Mouse (Mus musculus) NIH3T3 (cell line): ENCODE results near the gene Cdsn.

ENCODE experiments used
- DNase-seq: peaks from one replicate; pipeline ENCODE4 v3.0.0-alpha.2; 2012; ENCODE audit warnings: low read depth

Gene Cdsn

DNA sequence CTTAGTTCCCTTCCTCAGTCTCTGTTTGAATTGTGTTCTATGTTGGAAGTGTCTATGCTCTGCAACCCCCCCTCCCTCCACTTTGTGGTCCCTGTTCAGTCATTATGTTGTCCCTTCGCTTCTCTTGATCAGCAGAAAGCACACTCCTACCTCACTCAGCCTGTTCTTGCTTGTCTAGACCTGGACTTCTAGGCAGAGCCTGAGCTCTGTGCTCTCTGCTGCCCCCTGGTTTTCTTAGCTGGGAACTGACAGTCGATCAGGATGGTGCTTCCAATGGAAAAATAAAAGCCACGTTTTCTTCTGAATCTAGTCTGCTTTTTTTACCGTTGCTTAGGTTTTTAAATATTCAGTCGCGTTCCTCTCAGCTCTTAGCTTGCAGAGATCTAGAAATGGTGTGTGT, 17.6 kb upstream of the Cdsn start:
- peak; percentile 93 for DNase-seq

DNA sequence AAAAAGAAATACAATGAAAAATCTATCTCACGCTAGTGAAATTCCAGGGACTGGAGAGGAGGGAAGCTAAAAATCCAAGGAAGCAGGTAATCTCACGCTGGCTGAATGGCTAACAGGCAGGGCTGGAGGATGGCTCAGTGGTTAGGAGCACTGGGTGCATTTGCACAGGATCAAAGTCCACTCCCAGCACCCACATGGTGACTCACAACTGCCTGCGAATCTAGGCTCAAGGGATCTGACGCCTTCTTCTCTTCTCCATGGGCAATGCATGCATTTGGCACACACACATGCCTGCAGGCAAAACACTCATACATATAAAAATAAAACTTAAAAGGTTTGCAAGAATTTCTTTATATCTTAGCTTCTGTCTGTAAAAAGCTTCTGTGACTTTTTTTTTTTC, 14.5 kb upstream of the Cdsn start:
- DNase-seq, result peak; percentile 73

DNA sequence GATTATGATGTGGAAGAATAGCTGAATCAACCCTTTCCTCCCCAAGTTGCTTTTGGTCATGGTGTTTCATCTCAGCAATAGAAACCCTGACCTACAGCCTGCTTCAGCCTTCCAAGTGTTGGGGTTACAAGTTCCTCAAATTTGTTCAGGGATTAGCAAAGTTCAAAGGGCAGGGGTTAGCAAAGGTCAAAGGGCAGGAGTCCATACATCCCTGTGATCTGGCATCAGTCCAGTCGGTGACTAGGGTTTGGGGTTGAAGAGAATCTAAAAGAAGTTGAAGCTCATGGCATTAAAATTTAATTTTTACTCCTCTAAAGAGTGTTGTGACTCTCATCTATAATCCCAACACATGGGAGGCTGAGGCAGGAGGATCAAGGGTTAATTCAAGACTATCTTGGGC, 13.5 kb upstream of the Cdsn start:
- DNase-seq, result no peak

DNA sequence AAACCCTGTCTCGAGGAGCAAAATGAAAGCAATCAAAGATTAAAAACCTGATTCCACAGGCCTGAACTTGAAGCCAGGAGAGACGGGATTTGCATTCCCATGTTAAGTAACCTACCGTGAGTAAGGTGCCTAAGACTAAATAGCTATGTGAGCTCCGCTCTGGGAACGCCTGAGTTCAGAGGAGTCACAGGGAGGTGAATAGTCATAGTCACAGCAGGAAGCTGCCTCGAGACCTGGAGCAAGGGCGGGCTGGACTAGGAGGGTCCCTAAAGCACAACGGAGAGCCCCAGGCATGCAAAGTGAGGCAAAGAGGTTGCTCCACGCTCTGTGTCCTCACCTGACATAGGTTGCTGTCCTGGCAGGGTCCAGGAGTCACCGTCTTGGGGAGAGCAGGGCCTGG, 12.4 kb upstream of the Cdsn start:
- DNase-seq, result no peak

DNA sequence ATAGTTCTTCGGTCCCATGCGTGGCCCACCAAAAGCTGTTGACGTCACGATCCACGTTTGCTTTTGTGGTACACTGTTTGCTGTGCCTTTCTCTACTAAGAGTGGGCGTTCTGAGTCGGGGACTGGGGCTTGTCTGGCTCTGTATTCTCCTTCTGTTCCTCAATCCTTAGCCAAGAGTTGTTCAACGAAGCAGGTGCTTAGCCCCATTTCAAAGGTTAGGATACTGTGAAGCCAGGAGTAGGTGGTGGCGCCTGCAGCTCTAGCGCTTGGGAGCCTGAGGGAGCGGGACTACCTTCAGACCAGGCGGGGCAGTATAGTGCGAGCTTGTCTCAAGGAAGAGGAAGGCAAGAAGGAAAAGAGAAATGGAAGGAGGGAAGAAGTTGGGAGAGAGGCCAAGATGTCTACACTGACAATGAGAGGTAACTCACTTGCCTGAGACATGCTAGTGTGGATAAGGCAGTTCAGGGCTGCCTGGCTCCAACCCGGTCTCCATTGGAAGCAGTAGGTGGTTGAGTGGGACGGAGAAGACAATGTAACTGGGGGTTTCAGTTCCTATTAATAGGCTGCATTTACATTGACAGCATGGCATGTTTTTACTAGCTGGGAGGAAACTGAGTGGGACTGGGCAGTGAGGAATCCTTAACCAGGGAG, 9.0 kb upstream of the Cdsn start:
- DNase-seq, result no peak

DNA sequence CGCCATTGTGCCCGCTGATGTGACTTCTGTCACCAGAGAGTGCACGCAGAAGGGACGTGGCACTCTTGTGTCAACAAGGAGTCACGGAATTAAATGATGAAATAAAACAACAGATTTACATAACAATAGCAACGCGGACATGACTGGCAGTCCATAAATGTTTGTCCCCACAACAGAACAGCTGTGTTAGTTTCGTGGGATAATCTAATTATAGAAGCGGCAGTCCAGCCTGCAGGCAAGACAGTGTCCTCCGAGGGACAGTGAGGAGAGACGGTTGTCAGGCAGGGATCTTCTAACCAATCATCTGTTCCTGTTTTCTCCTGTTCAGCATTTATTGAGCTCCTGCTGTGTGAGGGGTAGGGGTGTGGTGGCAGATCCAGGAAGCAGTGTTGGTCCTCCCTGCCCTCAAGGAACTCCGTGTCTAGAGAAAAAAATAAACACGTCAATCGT, 8.5 kb upstream of the Cdsn start:
- DNase-seq, result no peak

DNA sequence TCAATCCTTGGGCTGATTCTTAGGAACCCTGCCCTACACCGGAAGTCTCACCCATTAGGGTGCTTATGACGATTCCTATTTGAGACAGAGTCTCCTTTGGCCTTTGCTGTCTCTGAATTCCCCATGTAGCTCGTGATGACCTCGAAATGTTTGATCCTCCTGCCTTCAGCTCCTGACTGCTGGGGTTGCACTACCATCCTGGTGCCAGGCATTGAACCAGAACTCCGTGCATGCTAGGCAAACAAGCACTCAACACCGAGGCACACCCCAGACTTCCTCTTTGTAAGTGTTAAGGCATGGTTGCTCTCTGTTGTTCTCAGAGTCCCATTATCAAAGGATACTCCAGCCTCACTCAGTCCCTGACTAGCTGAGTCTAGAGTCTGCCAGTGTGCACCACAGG, 7.9 kb upstream of the Cdsn start:
- no peak for DNase-seq

DNA sequence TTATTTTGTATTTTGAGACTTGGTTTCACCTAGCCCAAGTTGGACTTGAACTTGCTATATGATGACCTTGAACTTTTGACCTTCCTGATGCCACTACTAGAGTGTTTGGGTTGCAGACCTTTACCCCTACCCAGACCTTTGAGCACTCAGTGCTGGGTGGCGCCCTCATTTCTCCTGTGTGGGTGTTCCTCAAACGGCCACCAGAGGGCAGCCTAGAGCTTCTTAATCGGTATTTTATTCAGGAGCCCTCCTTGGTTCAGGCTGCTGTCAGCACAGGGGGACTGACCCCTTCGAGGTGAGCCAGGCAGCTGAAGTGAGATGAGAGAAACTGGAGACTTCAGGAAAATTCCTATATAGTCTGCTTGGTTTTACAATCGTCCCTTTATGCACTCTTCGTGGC, 7.2 kb upstream of the Cdsn start:
- peak; percentile 82 for DNase-seq

DNA sequence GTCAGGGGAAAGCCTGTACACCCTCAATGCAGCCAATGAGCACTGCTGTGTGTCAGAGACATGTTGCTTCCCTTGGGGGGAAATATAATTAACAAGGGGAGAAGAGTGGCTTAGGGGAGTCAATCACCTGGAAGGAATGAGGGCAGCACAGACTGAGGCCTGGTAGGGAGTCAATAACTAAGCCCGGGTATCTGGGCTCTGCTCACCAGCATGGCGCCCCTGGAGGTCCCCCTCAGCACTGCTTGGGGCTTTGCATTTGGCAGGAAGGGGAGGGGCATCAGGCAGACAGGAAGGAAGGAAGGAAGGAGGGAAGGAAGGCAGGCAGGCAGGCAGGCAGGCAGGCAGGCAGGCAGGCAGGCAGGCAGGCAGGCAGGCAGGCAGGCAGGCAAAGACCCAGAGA, 4.5 kb upstream of the Cdsn start:
- DNase-seq, result no peak

DNA sequence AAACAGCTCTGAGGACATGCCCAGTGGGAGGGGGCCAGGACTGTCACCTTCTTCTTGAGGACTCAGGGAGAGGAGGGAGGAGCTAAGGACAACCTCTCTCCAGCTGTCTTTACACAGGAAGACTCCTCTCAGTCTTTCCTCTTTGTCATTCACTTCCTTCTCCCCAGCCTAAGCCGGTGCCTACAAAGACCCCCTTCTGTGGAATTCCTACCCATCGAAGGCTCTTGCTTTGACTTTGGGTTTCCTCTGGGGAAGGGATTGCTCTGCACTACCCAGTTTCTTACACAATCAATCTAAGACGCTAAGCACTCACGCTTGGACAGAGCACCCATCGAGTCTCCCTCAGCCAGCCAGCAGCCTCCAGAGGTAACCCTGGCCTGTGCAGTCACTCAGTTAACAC, 3.3 kb upstream of the Cdsn start:
- DNase-seq, result peak; percentile 45

DNA sequence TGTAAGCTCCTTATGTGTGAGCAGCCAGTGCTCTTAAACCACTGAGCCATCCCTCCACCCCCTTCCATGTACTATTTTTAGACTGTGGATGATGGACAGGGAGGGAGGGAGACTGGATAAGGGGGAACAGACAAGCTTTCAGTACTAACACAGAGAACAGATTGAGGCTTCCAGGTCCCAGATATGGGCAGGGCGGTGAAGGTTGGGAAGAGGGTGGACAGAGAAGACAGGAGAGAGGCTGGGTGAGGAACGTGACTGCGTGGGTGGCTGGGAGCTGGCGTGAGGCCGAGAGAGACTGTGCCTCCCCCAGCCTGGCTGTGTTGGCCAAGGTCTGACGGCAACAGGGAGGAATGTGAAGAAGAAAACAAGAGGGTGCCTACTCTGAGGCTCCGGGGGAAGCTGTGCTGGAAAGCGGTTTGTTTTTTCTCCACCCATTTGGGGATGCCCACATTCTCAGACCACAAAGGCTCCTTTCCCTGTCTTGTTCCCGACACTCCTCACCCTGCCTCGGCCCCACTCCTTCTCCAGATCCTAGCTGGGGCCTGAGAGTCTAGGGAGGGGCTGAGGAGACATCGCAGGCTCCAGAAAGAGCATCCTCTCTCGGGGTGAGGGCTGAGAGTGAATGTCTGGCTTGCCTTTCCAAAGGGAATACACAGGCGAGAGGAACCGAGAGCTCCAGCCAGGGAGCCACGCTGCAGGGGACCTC, 2.3 kb upstream of the Cdsn start:
- peak; percentile 98 for DNase-seq

DNA sequence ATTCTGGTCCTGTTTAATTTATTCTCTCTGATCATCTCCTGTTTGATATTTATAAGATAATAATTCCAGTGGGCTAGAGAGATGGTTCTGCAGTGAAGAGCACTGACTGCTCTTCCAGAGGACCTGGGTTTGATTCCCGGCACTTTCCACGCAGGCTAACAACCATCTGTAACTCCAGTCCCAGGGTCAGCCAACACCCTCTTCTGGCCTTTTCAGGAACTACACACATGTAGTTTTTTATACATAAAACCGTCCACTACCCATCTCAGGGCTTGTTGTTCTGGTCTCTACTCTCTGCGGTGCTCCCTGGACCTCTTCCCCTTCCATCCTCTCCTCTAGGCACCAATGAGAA, 1.8 kb upstream of the Cdsn start:
- peak; percentile 54 for DNase-seq

DNA sequence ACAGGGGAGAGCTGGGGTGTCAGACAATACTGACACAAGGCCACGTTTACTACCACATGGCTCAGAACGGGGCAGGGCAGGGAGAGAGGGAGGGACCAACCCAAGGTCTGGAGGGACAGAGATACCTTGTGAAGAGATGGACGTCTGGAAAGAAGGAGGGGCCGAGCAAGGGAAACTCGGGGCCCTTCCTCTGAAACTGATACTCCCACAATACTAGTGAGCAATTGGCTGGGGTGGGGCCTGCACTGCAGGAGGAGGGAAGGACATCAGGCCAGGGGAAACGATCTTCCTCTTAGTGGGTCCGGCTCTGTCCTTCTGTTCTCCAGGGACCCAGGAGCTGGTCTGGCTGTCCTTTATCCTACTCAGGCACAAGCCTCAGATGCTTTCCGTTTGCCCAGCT, 1.1 kb upstream of the Cdsn start:
- DNase-seq, result peak; percentile 50

DNA sequence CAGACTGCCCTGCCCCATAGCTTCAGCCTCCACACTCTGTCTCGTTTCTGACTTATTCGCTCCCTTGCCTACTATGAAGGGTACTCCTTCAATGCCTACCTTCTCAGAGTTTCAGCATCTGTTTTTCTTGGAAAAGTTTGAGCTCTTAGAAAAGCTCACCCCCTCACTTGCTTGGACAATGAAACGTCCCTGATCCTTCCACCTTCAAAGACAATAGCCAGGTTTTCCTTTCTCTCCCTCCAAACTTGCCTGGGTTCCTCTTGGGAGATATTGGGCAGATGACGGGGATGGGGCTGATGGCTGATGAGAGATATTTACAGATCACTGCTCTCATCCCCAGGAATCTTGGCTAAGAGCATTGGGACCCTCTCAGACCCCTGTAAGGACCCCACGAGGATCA, 2.4 kb downstream of the Cdsn start:
- DNase-seq, result no peak

DNA sequence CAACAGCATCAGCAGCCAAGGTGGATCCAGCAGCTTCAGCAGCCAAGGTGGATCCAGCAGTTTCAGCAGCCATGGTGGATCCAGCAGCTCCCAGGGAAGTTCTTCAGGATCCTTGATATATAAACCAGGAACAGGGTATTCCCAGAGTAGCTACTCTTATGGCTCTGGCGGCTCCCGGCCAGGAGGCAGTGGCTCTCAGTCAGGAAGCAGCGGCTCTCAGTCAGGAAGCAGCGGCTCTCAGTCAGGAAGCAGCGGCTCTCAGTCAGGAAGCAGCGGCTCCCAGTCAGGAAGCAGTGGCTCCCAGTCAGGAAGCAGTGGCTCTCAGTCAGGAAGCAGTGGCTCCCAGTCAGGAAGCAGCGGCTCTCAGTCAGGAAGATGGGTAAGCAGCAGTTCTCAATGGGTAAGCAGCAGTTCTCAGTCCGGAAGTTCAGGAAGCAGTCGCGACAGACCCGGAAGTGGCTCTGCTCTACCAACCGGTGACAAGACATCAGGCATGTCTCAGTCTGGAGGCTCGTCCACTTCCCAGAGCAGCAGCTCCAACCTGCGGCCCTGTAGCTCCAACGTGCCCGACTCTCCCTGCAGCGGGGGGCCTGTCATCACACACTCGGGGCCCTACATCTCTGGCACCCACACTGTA, 3.0 kb downstream of the Cdsn start:
- DNase-seq, result no peak

DNA sequence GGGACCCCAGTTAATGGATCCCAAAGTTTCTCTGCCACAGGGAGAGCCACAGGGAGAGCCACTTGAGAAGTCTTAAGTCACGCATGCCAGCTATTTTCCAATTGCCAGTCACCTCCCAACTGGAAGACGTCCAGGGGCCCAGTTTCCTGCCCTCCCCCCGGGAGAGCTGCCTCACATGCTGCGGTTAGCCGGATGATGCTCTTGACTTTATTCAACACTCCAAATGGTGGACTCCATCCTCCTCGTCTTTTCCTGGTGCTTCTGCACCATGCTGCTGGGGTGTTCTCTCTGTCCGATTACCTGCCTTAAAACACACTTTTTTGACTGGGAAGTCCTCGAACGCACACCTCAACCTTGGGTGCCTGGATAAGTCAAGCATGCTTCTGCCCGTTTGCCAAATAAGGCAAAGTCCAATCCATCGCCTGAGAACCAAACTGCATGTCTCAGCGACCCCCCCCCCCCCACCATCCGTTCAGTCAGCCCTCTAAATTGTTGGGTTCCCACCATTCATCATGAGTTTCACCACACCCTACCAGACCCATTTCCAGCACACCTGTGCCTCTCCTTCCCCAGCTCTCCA, 4.3 kb downstream of the Cdsn start:
- no peak for DNase-seq

DNA sequence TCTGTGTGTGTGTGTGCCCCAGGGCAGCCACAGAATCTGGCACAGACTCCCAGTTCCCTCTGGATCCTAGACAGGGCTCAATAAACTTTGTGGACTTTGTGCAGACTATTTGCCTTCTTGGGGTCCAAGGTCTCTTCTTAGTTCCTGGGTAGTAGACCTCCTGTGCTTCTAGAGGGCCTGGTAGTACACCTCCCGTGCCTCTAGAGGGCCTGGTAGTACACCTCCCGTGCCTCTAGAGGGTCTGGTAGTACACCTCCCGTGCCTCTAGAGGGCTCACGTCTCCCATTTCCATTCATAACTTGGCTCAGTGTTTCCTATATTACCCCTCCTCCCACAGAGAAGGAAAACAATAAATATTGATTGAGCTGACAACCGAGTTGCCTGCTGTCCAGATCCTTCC, 4.9 kb downstream of the Cdsn start:
- peak; percentile 94 for DNase-seq

DNA sequence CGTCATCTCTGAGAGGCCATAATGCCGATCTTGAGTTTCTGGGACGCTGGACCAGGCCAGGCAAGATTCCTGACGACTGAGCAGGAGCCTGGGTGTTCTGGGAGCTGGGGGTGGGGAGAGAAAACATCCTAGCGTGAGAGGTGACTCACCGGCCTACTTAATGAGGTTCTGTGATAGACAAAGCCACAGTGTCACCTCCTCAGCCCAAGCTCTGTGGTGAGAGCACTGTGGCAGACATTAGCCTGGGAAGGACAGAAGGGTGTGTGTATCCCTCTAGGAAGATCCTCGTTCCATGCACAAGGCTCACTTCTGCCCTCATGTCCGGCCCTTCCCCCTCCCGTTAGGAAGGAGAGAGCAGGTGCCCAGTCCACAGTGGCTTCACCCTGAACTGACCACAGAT, 5.4 kb downstream of the Cdsn start:
- DNase-seq, result peak; percentile 82

DNA sequence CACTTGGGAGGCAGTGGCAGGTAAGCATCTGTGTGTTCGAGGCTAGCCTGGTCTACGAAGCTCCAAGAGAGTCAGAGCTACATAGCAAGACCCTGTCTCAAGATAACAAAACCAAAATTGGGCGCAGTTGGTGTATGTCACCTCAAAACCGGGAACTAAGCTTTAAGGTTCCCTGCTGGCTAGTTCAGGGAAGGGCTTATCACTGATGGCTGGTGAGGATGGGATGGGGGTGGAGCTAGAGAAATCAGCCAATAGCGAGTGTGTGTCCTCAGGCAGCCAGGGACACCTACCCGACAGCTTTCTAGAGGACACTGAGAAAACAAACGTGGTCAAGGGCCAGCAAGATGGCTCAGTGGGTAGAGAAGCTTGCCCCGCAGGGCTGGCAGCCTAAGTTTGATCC, 6.3 kb downstream of the Cdsn start:
- DNase-seq, result no peak

DNA sequence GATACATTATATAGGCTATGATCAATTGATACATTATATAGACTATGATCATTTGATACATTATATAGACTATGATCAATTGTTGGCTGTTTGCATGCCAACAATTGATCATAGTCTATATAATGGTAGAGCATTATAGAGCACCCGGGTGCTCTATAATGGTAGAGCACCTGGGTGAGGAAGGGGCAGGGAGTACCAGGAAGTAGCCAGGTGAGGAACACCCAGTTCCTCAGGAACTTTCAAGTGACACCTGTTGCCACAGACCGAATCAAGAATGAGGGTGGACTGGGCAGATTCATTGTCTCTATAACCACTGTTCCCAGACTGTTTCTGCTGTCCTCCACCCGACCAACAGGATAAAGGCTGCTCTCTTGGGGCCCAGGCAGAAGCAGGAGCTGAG, 15.2 kb downstream of the Cdsn start, which contains the start of gene 2300002M23Rik:
TSS of gene 2300002M23Rik (plus strand) at position 301 of the 400 bp plus-strand sequence.
- no peak for DNase-seq

DNA sequence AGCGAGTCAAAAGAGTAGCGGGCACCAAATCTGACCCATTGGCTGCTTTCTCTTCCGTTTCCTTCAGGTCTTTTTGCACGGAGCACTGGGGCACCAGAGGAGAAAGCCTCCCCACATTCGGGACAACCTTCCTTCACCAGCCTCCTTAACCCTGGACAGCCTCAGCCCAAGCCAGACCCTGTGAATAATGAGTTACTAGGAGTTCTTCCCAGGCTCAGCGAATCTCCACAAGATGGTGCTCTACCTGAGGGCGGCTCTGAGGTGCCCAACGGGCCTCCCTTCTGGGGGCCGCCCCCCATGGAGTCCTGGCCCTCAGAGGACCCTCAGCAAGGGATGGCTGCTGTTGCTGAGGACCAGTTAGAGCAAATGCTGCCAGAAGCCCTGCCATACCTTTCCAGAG, 15.8 kb downstream of the Cdsn start:
- no peak for DNase-seq

DNA sequence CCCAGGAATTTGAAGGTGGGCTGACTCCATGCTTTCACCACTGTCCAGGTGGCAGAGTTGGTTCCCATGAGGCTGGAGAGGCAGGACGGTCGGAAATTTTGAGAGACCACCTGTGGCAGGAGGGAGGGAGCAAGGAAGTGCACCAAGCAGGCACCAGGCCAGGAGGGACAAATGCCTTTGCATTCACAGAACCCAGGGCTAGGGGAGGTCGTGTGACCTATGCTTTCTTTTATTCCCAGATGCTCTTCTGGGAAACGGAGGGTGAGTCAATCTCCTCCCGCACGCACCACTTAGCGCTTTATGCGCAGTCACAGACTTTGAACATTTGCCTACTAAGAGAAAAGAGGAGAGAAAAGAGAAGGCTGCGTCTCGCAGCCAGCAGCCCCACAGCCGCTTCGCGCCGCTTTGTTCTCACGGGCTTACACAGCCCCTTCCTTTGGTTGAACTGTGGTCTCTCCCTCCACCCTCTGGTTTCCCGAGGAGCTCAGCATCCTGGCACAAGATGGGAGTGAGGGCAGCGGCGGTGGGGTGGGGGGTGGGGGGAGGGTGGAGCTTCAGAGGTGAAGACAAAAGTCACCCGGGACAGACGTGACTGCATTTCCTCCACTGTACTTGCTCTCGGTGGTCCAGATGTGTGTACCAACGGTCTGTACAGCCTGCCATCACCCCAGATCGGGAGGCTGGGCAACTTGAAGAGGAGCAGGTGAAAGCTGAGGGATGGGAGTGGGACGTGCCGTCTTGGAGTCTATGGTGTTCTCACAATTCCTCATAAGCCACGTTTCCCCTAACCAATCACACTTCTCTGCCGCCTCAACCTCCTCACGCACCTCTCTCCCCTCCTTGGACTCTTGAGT, 17.4 kb downstream of the Cdsn start:
- no peak for DNase-seq
